Mouse (Mus musculus): ENCODE data around the gene Cpsf7. TPM values are rescaled to one million over a fixed set of nuclear protein-coding genes. Genes with fewer than 3 reads are reported as not detected.

Gene Cpsf7
- polyA plus RNA-seq, 1 experiment from 2014 or later, result 55.3 TPM

DNA sequence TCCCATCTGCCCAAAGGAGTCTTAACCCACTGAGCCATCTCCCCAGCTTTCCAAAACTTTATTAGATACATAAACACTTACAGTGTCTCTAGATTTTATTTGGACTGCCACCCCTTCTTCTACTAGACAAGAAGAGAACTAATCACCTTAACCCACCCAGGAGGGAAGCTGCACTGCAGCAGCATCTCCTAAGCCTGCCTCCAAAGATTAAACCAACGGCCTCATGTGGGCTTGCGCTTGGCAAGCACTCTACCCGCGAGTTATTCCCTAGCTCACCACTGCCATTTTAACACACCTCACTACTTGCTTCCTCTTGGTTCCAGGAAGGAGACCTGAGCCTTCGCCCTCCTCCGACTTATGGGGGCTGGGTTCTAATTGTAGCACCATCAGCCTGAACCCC is 39.2 kb downstream of the Cpsf7 start:
- no peak overlapping the region for H3K4me3 ChIP-seq
- H3K27ac ChIP-seq (replicated peaks), result no peak overlapping the region
- WGBS, result 80% methylated on average over 6 of the region's 6 CpGs
- peaks cover 13% of the 10 kb centered on the region for H3K4me1 ChIP-seq
- H3K9me3 ChIP-seq, result no peaks in the 10 kb centered on the region
- no peaks in the 10 kb centered on the region for H3K27me3 ChIP-seq (replicated peaks; ENCODE audit: low read depth, poor library complexity, severe bottlenecking)
- DNase-seq (ENCODE audit: low spot score), result no peak
- H3K36me3 ChIP-seq (replicated peaks), result peaks cover 11% of the 10 kb centered on the region

DNA sequence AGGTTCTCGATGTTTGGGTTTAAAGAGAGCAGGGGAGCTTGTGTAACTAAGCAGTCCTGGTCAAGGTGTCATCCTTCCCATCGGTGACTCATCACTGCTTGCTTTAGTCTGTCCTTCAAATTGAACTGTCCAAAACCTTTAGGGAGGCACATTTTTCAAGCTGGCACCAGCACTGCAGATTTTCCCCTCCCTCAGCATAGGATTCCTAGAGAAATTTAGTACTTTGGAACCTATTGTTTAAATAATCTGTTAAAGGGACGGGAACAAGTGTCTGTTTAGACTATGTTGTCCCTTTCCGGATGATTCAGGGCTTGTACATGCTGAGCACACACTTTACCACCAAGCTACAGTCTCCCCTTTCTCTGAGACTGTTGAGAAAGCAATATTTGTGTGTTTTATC is 40.2 kb downstream of the Cpsf7 start:
- Histone ChIP-seq H3K27ac (replicated peaks) (no peak overlapping the region), H3K4me1 (peaks cover 13% of the 10 kb centered on the region), H3K9me3 (no peaks in the 10 kb centered on the region), H3K27me3 (replicated peaks; ENCODE audit: low read depth, poor library complexity, severe bottlenecking) (no peaks in the 10 kb centered on the region), H3K36me3 (replicated peaks) (peaks cover 20% of the 10 kb centered on the region), H3K4me3 (no peak overlapping the region)
- DNase-seq (ENCODE audit: low spot score), result no peak
- WGBS, result 84% methylated on average over 4 of the region's 4 CpGs

DNA sequence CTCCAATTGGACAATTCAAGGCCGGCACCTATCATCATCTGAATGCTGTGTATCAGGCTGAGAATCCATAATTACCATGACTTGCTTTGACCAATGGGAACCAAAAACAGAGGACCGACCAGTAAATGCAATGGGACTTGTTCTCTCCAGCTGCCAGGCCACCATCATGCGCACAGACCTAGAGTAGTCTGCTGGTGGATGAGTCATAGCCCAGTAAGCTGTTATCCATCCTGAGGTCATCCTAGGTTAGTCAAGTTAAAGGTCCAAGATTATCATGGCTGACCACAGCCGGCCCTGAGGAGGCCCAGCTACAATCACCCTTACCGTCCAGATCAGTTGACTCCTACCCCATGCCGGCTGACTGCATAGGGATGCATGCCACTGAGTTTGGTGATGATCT is 44.6 kb downstream of the Cpsf7 start:
- WGBS, result 94% methylated on average over 6 of the region's 6 CpGs
- Histone ChIP-seq H3K27me3 (replicated peaks; ENCODE audit: low read depth, poor library complexity, severe bottlenecking) (no peaks in the 10 kb centered on the region), H3K4me1 (no peaks in the 10 kb centered on the region), H3K9me3 (no peaks in the 10 kb centered on the region), H3K4me3 (no peak overlapping the region), H3K27ac (replicated peaks) (no peak overlapping the region), H3K36me3 (replicated peaks) (peaks cover 64% of the 10 kb centered on the region)
- no peak for DNase-seq (ENCODE audit: low spot score)

DNA sequence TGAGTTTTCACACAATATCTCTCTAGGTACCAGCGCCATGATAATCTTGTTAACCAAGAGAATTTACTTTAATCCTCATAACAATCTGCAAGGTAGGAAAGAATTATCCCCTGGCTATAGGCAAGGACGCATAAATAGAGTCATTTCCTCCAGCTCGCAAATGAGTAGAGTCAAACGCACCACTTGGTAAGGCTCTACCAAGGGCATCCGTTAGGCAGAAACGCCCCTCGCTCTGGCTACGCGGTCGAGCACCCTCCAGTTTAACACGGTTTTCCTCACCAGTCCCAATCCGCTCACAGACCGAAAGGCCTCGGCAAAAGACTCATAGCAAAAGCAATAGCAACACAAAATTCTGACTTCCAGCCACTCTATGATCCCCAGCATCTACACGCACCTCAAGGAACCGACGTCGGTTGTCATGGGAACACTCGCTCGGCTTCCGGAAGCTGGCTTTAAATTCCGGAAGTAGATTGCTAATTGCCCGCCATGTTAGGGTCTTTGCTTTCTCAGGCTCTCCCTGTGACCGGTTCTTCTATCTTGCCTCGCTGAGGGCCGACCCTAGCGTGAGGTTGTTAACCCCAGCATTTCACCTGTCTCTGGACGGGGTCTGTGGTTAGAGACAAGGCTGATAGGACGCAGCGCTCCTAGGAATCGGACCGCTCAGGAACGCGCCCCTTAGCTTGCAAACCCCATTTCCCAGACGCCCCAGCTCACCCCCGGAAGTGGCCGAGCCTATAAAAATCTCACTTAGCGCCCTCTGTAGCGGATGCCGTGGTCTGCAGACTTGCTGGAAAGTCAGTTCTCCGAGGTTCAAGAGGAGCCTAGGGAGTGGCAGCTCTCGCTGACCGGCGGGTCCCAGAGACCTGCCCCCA is 51.9 kb downstream of the Cpsf7 start, which contains the start of the genes Cyb561a3 and Tmem138:
Cyb561a3 (plus strand) TSS at position 483 of the 872 bp plus-strand sequence.
Tmem138 (minus strand) TSS at position 673 of the 872 bp plus-strand sequence.
- Histone ChIP-seq H3K9me3 (no peaks in the 10 kb centered on the region), H3K27me3 (replicated peaks; ENCODE audit: low read depth, poor library complexity, severe bottlenecking) (no peaks in the 10 kb centered on the region), H3K4me1 (peaks cover 21% of the 10 kb centered on the region), H3K27ac (replicated peaks) (peak within 1 kb of the TSS; percentile 90), H3K4me3 (peak within 1 kb of the TSS; percentile 79), H3K36me3 (replicated peaks) (peaks cover 34% of the 10 kb centered on the region)
- under 1% methylated on average over 44 of the region's 44 CpGs for WGBS
- DNase-seq (ENCODE audit: low spot score), result peak; percentile 92

DNA sequence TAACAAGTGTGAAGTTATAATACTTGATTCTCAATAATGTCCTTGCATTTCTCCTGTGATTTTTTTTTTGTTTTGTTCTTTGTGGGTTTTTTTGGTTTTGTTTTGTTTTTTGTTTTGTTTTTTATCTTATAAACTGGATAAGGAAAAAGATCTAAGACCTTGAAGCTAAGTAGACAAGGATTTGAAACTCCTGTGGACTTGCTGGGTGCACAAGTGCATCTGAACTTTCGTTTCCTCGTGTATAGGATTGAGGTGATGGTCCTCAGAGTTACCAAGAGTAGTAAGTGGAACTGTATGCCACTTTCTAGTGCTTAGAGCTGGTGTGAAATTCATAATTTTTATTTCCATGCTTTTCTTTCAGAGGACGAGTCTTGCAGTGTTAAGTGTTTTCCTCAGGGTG is 55.0 kb downstream of the Cpsf7 start:
- H3K4me1 ChIP-seq, result peaks cover 21% of the 10 kb centered on the region
- H3K27ac ChIP-seq (replicated peaks), result no peak overlapping the region
- peaks cover 6% of the 10 kb centered on the region for H3K36me3 ChIP-seq (replicated peaks)
- DNase-seq (ENCODE audit: low spot score), result no peak
- H3K4me3 ChIP-seq, result no peak overlapping the region
- H3K27me3 ChIP-seq (replicated peaks; ENCODE audit: low read depth, poor library complexity, severe bottlenecking), result no peaks in the 10 kb centered on the region
- H3K9me3 ChIP-seq, result no peaks in the 10 kb centered on the region
- WGBS, result 84% methylated on average over 3 of the region's 3 CpGs

DNA sequence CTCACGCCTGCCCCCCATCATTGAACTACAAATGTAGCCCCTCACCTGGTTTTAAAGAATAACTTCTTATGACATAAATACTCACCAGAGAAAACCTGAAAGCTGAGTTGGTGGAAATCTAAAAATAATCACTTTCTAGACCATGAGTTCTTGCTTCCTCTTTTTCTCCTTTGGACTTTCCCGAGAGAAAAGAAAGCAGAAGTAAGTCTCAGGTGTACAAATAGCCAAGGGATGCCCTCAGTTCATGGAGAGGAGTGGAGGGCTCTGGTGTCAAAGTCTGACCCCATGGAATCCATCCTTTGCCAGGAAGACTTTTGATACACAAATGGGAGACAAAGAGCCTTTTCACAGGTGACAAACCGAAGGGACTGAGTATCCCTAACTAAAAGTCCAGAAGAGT is 55.7 kb downstream of the Cpsf7 start:
- Histone ChIP-seq H3K4me1 (peaks cover 21% of the 10 kb centered on the region), H3K27ac (replicated peaks) (no peak overlapping the region), H3K27me3 (replicated peaks; ENCODE audit: low read depth, poor library complexity, severe bottlenecking) (no peaks in the 10 kb centered on the region), H3K4me3 (no peak overlapping the region), H3K36me3 (replicated peaks) (peaks cover 4% of the 10 kb centered on the region; the same call in 1 of the 2 replicates), H3K9me3 (no peaks in the 10 kb centered on the region)
- WGBS, result 81% methylated on average over 3 of the region's 3 CpGs
- no peak for DNase-seq (ENCODE audit: low spot score)

DNA sequence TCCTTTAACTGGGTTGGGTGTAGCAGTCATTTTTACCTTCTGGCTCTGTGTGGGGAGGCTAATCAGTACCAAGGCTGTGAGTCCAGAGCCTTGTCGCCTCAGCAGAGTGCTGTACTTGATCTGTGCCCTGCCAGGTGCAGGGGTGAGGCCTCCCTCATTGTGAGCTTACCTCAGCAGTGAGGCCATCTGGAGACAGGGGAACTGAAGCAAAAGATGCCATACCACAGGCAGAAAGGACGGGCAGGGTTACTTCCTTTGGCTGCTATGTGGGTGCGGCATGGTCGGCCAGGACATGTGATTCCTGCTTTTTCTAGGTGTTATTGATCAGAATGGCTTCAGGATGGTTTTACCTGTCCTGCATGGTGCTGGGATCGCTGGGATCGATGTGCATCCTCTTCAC is 56.9 kb downstream of the Cpsf7 start:
- Histone ChIP-seq H3K9me3 (no peaks in the 10 kb centered on the region), H3K36me3 (replicated peaks) (peaks cover 4% of the 10 kb centered on the region; the same call in 1 of the 2 replicates), H3K27me3 (replicated peaks; ENCODE audit: low read depth, poor library complexity, severe bottlenecking) (no peaks in the 10 kb centered on the region), H3K4me3 (no peak overlapping the region), H3K4me1 (peaks cover 14% of the 10 kb centered on the region), H3K27ac (replicated peaks) (no peak overlapping the region)
- 83% methylated on average over 6 of the region's 6 CpGs for WGBS
- no peak for DNase-seq (ENCODE audit: low spot score)

DNA sequence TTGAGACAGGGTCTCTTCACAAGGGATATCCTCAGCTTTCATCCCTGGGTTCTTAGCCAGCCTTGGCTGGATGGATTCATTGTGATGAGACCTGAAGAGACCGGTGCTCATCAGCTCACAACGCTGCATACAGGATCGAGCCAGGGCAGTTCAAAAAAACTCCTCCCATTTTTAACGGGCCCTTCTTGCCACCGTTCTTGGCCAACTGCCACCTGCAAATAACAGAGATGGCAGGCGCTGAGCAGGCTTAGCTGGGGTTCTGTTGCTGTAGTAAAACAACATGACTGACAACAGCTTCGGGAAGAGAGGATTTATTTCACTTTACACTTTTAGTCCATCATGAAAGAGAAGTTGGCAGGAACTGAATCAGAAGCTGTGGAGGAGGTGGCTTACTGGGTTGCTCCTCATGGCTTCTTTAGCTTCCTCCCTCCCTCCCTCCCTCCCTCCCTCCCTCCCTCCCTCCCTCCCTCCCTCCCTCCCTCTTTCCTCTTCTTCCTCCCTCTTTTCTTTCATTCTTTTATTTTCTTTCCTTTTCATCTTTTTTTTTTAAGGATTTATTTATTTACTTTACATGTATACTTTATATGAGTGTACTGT is 58.6 kb downstream of the Cpsf7 start:
- Histone ChIP-seq H3K27me3 (replicated peaks; ENCODE audit: low read depth, poor library complexity, severe bottlenecking) (no peaks in the 10 kb centered on the region), H3K9me3 (no peaks in the 10 kb centered on the region), H3K36me3 (replicated peaks) (peaks cover 7% of the 10 kb centered on the region; the same call in 1 of the 2 replicates), H3K4me1 (peaks cover 4% of the 10 kb centered on the region; the same call in 1 of the 2 replicates), H3K27ac (replicated peaks) (no peak overlapping the region), H3K4me3 (no peak overlapping the region)
- no peak for DNase-seq (ENCODE audit: low spot score)
- WGBS, result 88% methylated on average over 7 of the region's 7 CpGs

DNA sequence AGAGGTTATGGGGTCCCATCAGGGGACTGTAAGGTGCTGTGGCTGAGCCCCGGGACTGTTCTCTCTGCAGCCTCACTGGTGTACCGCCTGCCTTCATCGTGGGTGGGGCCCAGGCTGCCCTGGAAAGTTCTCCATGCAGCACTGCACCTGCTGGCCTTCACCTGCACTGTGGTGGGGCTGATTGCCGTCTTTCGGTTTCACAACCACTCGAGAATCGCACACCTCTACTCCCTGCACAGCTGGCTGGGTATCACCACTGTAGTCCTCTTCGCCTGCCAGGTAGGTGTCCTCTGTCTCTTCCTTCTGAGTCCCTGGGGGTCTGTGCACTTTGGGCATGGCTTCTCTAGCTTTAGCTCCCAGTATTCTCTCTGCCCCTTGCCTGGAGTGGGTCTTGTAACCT is 60.0 kb downstream of the Cpsf7 start:
- Histone ChIP-seq H3K4me1 (peaks cover 13% of the 10 kb centered on the region), H3K4me3 (no peak overlapping the region), H3K9me3 (no peaks in the 10 kb centered on the region), H3K27ac (replicated peaks) (no peak overlapping the region), H3K27me3 (replicated peaks; ENCODE audit: low read depth, poor library complexity, severe bottlenecking) (no peaks in the 10 kb centered on the region), H3K36me3 (replicated peaks) (peaks cover 12% of the 10 kb centered on the region; the same call in 1 of the 2 replicates)
- 84% methylated on average over 8 of the region's 8 CpGs for WGBS
- DNase-seq (ENCODE audit: low spot score), result no peak

DNA sequence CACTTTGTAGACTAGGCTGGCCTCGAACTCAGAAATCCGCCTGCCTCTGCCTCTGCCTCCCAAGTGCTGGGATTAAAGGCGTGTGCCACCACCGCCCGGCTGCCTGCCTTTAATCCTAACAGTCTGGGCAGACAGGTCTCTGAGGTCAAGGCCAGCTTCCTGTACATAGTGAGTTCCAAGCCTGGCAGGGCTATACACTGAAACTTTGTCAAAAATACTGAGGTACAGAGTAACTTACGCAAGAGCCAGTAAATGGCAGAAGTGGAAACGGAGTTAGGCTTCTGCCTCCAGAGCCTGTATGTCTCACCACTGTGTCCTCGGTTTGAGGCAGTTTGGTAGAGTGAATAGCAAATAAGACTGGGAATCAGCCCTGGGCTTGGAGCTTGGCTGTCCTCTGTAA is 62.2 kb downstream of the Cpsf7 start:
- 82% methylated on average over 8 of the region's 8 CpGs for WGBS
- no peak overlapping the region for H3K27ac ChIP-seq (replicated peaks)
- peaks cover 20% of the 10 kb centered on the region for H3K36me3 ChIP-seq (replicated peaks)
- peaks cover 13% of the 10 kb centered on the region for H3K4me1 ChIP-seq
- no peak overlapping the region for H3K4me3 ChIP-seq
- no peak for DNase-seq (ENCODE audit: low spot score)
- H3K9me3 ChIP-seq, result no peaks in the 10 kb centered on the region
- H3K27me3 ChIP-seq (replicated peaks; ENCODE audit: low read depth, poor library complexity, severe bottlenecking), result no peaks in the 10 kb centered on the region

DNA sequence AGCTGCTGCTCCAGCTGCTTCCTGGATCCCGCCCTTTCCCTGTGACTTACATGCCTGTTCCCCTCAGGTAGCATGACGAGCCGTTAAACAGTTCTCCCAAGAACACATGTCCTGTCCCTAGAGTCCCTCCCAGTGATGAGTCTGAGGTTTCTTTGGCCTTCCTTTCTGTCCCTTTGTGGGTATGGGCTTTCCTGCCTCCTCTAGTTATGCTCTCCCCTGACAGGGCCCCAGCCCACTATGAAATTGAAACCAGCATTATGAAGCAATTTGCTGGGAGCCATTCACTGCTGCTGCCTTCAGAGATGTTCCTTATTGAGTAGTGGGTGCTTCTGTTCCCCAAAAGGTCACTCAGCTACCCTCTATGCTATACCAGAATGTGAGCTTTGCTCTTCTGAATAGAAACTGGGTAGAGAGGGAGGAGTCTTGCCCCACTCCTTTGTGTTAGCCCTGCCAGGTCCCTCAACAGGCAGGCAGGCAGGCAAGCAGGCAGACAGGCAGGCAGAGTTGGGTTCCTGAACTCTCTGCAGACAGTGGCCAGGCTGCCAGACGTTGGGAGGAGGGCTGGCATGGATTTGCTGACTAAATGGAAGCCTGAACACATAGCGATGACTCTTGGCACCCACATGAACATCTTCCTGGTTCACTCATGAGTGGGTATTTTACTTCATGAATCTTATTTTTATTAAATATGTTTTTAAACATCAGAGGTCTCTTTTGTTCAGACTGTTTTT is 64.2 kb downstream of the Cpsf7 start:
- no peak for DNase-seq (ENCODE audit: low spot score)
- Histone ChIP-seq H3K27ac (replicated peaks) (peak overlapping the region; percentile 75), H3K27me3 (replicated peaks; ENCODE audit: low read depth, poor library complexity, severe bottlenecking) (no peaks in the 10 kb centered on the region), H3K36me3 (replicated peaks) (peaks cover 38% of the 10 kb centered on the region), H3K4me3 (0 out of 2 replicates have a peak overlapping the region, but pooled peaks have one; percentile 5), H3K4me1 (peaks cover 13% of the 10 kb centered on the region), H3K9me3 (no peaks in the 10 kb centered on the region)
- 67% methylated on average over 5 of the region's 5 CpGs for WGBS

DNA sequence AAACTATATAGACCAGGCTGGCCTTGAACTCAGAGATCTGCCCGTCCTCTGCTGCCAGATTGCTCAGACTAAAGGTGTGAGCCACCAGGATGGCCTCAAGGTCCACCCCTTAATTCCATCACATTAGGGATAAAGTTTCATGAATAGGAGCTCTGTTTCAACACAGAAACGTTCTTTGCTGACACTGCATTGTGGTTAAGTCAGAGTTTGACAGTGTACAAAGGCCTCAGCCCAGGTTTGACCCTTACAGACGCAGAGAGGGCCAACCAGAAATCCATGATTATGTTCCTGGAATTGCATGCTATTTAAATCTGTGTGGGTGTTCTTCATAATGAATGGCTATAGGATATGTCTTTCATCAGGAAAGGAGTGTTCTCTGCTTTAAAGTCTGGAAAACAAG is 65.2 kb downstream of the Cpsf7 start:
- no peak overlapping the region for H3K4me3 ChIP-seq
- H3K27me3 ChIP-seq (replicated peaks; ENCODE audit: low read depth, poor library complexity, severe bottlenecking), result no peaks in the 10 kb centered on the region
- H3K9me3 ChIP-seq, result no peaks in the 10 kb centered on the region
- 65% methylated on average over 3 of the region's 3 CpGs for WGBS
- peaks cover 13% of the 10 kb centered on the region for H3K4me1 ChIP-seq
- peaks cover 48% of the 10 kb centered on the region for H3K36me3 ChIP-seq (replicated peaks)
- DNase-seq (ENCODE audit: low spot score), result no peak
- H3K27ac ChIP-seq (replicated peaks), result no peak overlapping the region

Data from embryonic facial prominence, embryonic 10.5 days (tissue).